Mouse (Mus musculus) heart, embryonic 16.5 days (tissue): ENCODE data around the gene Mrps2. TPM values are rescaled to one million over a fixed set of nuclear protein-coding genes. Genes with fewer than 3 reads are reported as not detected.

Experiments used
- polyA plus RNA-seq: library from polyadenylated mRNA; unstranded; fragments of >200 nt; fragmentation: Nextera tagmentation; extraction: Ambion mirVana; gene quantifications from 2 replicates; pipeline ENCODE4 v1.2.1, GENCODE M21; 2015

The Mrps2 gene
- polyA plus RNA-seq, 1 experiment from 2014 or later = 52.7 TPM

Other genes starting within 250 kb of the Mrps2 start
- gene Ppp1r26, start 21.3 kb upstream of the Mrps2 start, polyA plus RNA-seq = 2.8 and 3.6 TPM in 2 replicates
- gene 1700007K13Rik, start 1.7 kb upstream of the Mrps2 start, polyA plus RNA-seq = 0.71 and 0.81 TPM in 2 replicates
- gene Gbgt1, start 28.8 kb downstream of the Mrps2 start, polyA plus RNA-seq = 0.43 and 1.1 TPM in 2 replicates
- gene Gm10134, start 38.0 kb downstream of the Mrps2 start, polyA plus RNA-seq = 1.3 and 1.4 TPM in 2 replicates
- 21.2 and 22.3 TPM in 2 replicates for gene Ralgds, start 45.1 kb downstream of the Mrps2 start, polyA plus RNA-seq
- gene Cel, start 95.3 kb downstream of the Mrps2 start, polyA plus RNA-seq = 0.30 TPM in 1 of 2 replicates, not detected in the other
- 28.6 and 29.1 TPM in 2 replicates for gene Gtf3c5, start 115.7 kb downstream of the Mrps2 start, polyA plus RNA-seq
- gene Gfi1b, start 153.9 kb downstream of the Mrps2 start, polyA plus RNA-seq = 0.84 and 0.92 TPM in 2 replicates
- 16.7 and 17.5 TPM in 2 replicates for gene Tsc1, start 173.2 kb downstream of the Mrps2 start, polyA plus RNA-seq
- gene Spaca9, start 231.7 kb downstream of the Mrps2 start, polyA plus RNA-seq = 0.96 and 1.3 TPM in 2 replicates
- gene Ak8, start 232.1 kb downstream of the Mrps2 start, polyA plus RNA-seq = 0.30 and 0.80 TPM in 2 replicates